Mouse (Mus musculus) embryo, embryonic 9.5 days (tissue): ENCODE data around the gene Inava.

Source experiments
- DNase-seq: peaks from one replicate; pipeline ENCODE4 v3.0.0-alpha.2; 2017; ENCODE audit errors: extremely low spot score

Gene Inava

DNA sequence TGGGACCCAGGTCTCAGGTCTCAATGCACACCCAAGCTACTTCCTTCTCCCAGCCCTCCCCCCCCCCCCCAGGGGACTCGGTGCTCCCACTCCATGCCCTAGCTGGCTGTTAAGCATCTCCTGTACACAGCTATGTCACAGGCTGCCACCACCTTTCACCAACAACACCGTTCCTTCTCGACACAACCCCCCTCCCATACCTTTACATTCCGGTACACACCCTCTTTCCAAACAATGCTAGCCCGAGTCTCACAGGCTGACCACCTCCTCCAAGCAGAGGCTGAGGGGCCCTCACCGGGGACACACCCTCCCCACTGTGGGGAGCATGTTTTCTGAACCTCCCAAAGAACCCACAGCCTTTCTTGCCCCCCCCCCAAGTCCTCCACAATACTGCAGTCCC lies 2.5 kb downstream of the Inava start:
- DNase-seq = peak; percentile 28

DNA sequence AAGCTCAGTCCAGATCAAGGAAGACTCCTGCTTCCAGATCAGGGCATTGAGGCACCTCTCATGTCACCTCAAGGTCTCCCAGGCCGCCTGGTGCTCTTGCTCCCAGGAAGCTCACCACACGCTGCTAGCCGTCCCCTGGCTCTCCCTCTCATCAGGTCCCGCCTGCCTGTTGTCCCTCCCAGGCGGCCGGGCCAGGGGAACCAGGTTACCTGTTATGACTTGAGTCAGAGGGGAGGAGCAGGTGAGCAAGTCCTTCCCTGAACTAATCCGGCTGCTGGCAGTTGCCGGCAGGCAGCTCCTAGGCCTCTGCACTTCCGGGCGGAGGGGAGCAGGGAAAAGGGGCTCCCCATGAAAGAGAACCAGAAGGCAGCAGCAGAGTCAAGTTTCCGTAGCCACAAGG lies 3.9 kb downstream of the Inava start:
- peak; percentile 20 for DNase-seq

DNA sequence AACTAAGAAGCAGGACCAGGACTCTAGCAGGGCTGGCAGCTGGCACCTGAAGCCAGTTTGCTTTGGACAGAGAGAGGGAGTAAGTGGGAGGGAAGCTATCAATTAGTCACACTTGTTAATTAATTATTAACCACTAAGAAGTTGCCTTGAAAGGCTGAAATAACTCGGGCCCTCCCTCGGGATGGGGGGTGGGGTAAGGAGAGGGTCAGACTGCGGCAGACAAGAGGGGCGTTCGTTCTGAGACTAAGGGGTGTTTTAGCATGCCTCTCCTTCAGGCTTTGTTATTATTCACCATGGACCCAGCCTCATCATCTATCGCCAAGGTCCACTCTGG lies 5.1 kb downstream of the Inava start:
- DNase-seq = peak; percentile 23

DNA sequence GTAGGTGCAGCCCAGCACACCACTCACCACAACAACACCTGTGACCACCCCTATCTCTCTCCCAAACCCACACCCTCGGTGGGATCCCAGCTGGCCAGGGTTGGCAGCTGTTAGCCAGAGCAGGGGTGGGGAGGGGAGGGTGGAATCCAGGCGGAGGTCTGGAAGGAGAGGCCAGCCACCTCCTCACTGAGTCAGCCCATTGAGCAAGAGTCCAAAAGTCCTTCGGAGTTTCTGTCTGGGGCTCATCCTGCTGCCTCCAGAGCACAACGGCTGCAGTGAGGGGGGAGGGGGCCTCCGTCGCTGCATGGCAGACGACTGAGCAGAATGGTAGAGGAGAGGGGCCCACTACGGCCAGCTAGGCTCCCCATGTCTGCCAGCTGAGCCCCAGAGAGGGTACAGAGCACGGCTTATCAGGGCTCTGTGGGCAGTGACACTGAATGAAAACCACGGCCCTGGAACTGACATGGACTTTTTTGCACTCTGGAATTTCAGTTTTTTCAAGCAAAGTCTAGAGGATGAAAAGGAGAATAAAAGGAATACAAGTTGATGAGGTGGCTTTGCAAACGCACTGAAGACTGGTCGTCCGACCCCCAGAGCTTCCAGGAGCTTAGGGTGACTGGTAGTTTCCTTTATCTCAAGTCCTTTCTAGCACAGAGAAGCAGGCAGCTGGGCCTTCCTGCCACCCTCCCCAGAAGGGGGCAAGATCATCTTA lies 5.6 kb downstream of the Inava start:
- peak; percentile 35 for DNase-seq

DNA sequence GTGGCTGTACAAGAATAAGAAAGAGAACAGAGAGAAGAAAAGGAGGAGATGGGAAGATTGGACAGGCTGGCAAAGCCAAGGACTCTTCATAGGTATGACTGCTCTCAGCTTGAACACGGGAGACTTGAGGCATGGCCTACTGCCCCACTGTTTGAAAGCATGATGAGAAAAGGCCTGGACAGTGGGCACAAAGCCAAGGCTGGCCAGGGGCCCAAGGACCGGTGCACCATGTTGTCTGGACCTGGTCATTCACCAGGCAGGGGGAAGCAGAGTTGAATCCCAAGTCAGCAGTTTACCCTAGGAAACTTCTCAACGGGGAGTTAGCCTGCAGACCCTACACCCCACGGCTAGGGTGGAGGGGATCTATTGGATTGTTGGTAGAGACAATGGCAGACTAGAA lies 6.2 kb downstream of the Inava start:
- DNase-seq = no peak

DNA sequence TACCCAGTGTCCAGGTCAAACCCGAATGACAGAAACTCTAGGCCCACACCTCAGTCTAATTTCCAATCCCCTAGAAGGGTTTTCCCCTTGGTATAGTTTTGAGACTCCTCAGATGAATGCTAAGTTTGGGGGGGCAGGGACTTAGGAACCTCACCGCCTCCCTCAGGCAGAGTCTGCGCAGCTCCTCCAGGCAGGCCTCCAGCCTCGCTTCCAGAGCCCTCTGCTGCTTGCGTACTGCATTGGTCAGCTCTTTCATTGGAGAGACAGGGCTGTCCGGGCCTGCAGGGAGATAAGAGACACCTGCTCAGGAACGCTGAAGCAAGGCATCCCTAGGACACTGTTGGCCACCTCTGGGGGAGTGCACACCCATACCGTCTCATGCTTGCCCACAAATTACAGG lies 7.4 kb downstream of the Inava start:
- no peak for DNase-seq

DNA sequence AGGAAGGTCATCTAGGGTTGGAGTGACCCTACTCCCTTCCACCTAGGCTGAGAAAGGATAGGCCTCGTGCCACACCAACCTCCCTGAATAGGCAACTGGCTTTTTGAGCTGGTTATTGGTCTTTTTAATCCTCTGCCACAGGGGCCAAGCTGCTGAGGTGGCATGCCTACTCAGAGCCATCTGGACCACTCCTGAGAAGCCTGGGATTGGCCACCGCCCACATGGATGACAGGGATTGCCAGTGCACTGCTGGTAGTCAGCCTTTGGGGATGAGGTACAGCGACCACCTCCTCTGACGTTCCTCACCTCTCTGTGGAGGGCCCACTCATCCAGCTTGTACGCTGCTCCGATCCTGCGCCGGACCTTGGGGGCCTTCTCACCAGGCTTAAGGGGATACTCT lies 8.2 kb downstream of the Inava start:
- DNase-seq = no peak

DNA sequence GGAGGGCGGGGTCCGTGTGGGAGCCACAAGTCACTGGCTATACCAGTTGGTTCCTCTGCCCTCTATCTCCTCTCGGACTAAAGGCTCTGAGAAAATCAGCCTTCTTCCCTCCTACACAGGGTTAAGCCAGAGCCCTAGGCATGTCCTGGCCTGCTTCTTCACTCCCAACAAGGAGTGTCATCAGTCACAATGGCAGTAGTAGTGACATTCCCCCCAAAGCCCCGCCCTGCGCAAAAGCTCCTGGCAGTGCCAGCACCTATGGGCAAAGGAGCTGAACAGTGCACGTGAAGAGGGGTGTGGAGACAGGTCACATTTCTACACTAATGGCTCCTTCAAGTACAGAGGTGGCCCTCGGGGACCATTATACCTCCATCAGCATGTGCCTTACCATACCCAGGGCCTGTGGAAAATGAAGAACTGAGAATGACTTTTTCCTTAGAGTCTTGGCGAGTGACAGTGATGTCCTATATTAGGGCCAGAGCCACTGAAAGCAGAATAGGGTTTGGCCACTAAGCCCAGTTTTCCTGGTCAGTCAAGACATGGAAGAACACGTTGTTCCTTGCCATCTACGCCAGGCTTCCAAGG lies 10.2 kb downstream of the Inava start:
- no peak for DNase-seq

DNA sequence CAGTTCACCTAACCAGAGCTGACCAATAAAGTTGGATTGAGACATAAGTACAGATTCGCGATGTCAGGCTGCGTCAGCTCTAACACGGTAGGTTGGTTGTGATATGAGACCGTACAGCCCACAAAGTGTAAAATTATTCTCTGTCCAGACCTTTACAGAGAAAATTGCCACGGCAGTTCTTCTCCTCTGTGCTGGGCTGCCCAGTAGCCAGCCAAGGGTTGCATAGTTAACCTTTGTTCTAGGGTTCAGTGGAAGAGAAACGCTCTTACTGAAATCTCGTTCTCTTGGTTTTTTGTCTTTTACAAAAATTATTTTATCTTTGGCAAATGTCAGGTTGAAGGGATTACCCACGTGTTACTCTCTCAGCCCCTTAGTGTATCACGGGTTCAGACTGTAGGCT lies 11.7 kb downstream of the Inava start:
- no peak for DNase-seq

DNA sequence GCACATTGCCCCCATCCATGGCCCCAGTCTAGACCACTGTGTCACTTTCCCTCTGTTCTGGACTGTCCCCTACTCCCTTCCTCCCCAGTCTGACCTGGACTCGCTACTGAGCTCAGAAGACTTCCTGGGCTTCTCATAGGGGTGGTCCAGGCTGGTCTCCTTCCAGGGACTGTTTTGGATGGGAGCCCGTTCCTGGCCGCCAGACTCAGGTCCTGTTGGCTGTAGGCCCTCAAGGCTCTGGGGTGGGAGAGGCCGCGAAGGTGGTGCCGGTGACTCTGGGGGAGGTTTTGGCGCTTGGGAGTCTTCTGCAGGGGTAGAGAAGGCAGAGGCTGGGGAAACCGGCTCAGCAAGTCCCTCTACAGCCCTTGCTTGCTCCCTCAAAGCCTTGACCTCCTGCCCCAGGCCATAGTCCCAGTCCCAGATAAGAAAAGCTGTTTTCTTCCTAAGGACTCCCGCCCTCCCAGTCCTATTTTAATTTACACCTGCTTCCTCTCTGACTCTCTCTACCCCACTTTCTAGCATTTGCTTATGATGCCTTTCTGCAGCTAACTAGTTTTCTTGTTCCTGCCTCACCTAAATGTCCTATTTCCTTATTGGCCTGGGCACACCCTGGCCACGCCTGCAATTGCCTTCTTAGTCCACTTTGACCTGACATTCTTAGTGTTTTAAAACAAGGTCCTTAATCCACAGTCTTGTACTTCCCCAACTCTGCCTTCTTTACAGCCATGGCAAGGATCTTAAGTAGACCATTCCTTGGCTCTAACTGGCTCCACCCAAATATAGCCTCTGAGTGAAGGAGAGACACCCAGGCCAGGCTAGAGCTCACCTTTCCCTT lies 13.8 kb downstream of the Inava start:
- no peak for DNase-seq

DNA sequence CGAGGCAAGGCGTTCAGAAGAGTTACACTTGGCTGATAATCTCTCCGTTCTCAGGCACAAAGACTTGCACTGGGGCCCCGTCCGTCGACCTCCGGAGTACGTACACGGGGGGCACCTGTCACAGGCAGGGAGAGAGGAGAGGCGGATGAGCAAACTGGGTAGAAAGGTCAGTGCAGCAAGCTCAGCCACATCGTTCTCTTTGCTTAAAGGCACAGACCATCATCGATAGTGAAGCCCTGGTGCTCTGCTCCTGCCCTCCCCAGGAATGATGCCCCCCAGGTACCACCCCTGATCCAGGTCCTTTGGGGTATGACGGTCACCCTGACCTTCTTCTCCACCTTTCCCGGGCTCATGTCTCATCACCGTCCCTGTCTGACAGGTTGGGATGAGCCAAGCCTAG lies 19.8 kb downstream of the Inava start:
- DNase-seq = no peak

DNA sequence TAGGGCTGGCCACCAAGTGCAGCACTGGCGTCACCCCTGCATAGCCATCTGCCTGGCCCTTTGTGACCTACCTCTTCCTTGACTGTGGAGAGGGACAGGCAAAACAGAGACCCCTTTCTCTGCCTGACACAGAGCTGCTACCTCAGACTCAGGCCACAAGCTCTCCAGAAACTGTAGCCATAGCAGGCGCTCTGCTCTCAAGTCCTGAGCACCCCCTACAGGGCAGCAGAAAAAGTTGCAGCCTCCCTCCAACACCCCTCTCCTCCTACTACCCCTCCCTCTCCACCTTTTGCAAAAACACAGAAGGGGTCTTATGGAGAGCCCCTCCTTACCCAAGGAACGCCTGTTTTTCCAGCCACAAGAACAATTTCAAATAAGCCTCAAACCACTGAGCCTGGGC lies 21.3 kb downstream of the Inava start, which contains the start of gene Mroh3:
Gene Mroh3, minus strand, starts transcription at position 26 of the 400 bp plus-strand sequence.
- DNase-seq = peak; percentile 54

DNA sequence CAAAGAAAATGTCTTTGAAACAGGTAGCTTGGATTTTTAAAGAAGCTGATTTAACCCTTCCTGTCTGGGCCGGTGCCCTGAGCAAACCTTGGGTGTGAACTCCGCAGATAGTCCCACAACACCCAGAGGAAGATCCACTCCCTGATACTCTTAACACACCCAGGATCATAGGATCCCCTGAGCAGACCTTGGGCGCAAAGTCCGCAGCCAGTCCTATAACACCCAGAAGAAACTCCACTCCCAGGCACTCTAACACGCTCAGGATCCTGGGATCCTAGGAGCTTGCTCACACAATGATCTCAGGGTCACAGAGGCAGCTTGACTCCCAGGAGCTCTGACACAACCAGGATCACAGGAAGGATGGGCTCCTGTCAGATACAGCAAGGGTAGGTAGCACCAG lies 44.0 kb downstream of the Inava start:
- DNase-seq = no peak

DNA sequence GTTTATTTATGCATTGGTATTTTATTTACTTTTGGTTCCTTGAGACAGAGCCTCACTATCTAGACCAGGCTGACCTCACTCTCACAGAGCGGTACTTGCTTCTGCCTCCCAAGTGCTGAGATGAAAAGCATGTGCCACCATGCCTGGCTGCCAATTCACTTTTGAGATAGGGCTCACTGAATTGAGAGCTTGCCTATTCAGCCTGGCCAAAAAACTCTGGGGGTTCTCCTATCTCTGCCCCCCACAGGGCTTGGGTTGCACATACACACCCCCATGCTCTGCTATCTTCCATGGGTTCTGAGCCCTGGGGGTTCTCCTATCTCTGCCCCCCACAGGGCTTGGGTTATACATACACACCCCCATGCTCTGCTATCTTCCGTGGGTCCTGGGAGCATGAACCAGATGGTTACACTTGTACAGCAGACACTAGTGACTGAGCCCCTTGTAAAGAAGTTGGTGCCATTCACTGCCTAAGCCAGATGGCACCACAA lies 54.5 kb downstream of the Inava start:
- DNase-seq = no peak

DNA sequence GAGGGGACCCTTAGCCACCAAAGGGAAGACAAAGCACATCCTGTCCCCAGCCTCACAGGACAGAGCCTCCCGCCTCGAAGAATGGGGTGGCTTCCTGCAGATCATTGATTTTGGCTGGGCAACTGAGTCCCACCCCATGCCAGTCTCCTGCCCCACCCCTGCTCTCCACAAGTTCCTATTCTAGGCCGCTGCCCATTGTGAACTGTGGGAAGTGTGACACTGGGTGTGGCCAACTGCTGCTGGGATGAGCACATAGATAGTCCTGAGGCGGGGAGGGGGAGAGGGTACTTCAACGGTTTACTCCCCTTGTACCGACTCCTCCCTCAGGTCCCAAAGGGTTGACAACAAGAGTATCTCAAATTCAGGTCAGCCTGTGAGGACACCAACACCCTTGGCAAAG lies 55.3 kb downstream of the Inava start:
- no peak for DNase-seq

DNA sequence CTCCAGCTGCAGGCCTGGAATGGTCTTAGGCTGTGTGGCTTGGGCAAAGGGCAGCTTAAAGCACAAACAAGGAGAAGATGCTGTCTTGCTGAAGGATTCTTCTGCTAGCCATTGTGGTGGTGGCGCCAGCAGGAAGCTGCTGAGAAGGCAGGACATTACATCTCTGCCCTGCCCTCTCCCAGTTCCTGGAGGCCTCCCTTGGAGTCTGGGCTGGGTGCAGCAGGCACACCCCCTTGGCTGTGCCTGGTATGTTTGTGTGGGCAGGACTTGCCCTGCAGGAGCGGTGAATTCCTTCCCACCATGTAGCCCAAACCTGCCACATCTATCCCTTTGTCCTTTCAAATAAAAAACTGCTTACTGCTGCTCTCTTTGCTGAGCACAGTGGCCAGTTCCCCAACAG lies 57.0 kb downstream of the Inava start:
- no peak for DNase-seq

DNA sequence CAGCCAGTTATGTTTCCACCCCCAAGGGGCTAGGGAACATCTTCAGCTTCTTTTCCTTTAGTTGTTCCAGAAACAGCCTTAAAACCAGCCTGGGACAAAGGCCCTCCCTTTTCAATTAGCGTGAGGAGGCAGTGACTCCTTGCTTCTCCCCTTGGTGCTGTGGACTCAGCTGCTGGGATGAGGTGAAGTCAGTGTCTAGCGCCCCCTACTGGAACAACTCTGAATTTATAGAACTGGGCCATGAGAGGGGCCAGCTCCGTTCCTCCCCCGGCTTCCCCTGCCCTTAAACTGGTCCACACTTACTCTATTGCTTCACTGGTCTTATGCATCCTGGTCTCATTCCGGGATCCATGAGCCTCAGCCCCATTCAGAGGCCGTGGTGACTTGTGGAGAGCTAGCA lies 58.9 kb downstream of the Inava start:
- DNase-seq = peak; percentile 63

DNA sequence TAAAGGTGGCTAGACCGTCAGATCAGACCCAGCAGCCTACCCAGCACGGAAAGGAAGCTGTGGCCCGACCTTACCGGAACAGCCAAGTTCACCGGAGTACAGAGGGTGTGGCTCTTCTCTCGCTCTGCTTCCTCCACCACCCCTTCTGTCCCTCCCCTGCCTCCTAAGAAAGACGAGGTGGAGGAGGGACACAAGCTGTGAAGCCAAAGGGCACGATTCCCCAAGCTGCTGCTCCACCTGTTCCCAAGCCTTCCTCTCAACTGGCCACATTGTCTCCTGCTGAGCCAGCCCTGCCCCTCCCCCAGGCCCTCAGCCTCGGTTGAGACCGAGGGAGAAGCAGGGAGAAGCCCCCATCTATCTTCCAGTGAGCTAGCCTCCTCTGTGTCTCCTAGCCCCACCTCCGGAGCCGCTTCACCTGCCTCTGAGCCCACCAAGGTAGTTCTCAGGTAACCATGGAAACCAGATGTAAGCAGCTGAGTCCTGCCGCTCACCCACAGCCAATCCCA lies 59.9 kb downstream of the Inava start:
- DNase-seq = peak; percentile 40

DNA sequence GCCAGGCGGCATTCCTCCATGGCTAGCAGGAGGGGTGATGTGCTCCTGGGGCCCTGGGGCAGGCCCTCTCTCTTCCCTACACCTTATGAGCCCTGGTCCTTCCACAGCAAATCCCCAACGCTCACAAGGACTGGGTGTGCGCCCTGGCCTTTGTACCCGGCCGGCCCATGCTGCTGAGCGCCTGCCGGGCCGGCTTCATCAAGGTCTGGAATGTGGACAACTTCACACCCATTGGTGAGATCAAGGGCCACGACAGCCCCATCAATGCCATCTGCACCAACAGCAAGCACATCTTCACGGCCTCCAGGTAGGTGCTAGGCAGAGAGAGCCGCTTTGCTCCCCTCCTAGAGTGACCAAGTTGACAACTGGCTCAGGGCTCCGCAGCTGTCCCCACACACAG lies 61.4 kb downstream of the Inava start:
- DNase-seq = no peak

DNA sequence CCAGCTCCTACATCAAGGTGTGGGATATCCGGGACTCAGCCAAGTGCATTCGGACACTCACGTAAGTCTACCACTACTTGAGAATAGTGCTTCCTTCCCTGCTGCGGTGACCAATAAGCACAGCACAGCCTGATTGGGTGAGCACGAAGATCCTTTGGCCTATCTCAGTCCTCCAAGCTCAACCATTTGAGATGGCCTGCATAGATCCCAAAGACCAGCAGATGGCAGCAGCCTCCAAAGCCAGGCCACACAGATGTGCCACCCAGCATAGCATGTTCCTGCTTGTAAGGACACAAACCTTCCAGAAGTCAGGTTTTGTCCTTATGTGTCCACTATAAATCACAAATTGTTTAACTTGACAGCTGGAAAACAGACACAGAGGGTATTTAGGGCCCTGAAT lies 64.0 kb downstream of the Inava start:
- peak; percentile 81 for DNase-seq

DNA sequence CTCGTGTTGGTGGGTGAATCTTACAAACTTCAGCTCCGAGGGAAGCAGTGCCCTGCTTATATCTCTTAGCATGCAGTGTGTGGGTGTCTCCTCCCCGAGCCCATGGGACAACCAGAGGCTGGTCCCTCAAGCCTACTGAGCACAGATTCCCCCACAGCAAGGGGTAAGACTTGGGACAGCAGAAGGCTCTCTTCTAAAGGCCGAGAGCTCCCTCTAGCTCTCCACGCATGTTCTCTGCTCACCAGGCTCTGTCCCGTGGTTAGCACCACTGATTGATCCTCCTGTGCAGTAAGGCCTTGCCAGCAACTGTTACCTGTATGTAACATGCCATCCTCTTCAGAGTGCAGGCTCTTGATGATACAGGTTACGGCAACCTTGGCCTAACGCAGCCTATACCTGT lies 66.4 kb downstream of the Inava start:
- DNase-seq = no peak

DNA sequence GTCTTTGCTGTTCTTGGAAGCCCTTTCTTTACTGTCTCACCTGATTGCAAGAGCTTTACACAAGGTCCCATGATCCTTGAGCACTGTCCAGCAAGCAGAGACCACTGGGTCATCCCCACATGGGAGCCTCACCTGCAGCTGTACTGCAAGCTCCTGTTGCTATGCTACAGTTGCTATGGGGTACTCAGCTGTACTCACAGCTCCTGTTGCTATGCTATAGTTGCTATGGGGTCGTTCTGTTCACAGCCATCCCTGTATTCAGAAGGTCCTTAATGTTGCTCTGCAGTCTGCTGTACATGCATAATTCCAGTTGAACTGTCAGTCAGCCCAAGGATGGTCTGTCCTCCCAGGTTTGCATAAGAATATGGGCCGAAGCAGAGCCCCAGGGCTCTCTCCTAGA lies 68.6 kb downstream of the Inava start:
- no peak for DNase-seq
